Mouse (Mus musculus) olfactory bulb, adult 2 months (tissue): ENCODE data around the gene Ndufv1. TPM values are rescaled to one million over a fixed set of nuclear protein-coding genes. Genes with fewer than 3 reads are reported as not detected.
"Not testable (repeated sequence)": the region's sequence is repeated elsewhere in the genome, so short reads cannot be mapped to it uniquely, and the experiment has no call there.

ENCODE experiments used
- H3K27ac ChIP-seq: fragments of 200-500 bp; 2 replicates; pipeline ENCODE4 v1.5.1; 2012; ENCODE audit warnings: low read depth, low read length; ENCODE audit not compliant: insufficient read depth
- H3K4me1 ChIP-seq: fragments of 200-500 bp; 2 replicates; pipeline ENCODE4 v1.6.1; 2012; ENCODE audit warnings: low read length; ENCODE audit not compliant: control insufficient read depth, insufficient read depth
- H3K4me3 ChIP-seq: fragments of 200-500 bp; 2 replicates; pipeline ENCODE4 v1.5.1; 2012; ENCODE audit warnings: mild to moderate bottlenecking, low read depth, low read length, moderate library complexity; ENCODE audit not compliant: insufficient read depth
- CTCF ChIP-seq: fragments of 200-500 bp; IDR thresholded peaks from 2 replicates; pipeline ENCODE4 v1.5.1; 2012; ENCODE audit warnings: low read depth, mild to moderate bottlenecking, low read length, moderate library complexity; ENCODE audit not compliant: insufficient read depth
- POLR2A ChIP-seq: fragments of 200-500 bp; IDR thresholded peaks from 2 replicates; pipeline ENCODE4 v1.6.1; 2012; ENCODE audit warnings: mild to moderate bottlenecking, low read depth, low read length, moderate library complexity; ENCODE audit not compliant: insufficient read depth
- whole genome bisulfite sequencing: fragments of 180-500 bp; shearing (Covaris S2); methylation state at CpG from one replicate; pipeline ENCODE4 v1.1.7; 2018; 5-methylcytosine and 5-hydroxymethylcytosine counted together
- polyA plus RNA-seq: library from polyadenylated mRNA; stranded (reverse); fragments of >200 nt; gene quantifications from 2 replicates; pipeline ENCODE4 v1.2.4, GENCODE M21; 2012; ENCODE audit warnings: low replicate concordance; ENCODE audit not compliant: missing spikeins, insufficient read depth, insufficient read length

The Ndufv1 gene
- polyA plus RNA-seq, 1 experiment = 777 TPM

DNA sequence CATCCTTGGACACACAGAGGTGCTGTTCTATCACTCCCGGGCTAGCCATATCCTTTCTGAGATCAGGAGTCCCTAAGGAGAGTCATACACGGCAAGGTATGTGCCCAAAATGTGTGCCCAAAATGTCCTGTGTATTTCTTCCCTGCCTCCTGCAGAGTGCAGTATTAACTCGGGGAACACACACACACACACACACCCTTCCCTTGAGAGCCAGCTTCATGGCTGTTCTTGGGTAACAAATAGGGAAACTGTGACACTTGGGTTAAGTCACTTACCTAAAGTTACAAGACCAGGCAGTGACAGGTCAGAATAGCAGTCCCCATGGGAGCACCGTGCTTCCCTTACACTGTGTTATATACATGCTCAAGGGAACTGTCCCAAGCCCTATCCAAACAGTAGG lies 48.6 kb downstream of the Ndufv1 start:
- peaks cover 3% of the 10 kb centered on the region; the same call in 1 of the 2 replicates for H3K4me1 ChIP-seq
- no peak overlapping the region for H3K27ac ChIP-seq
- no peak overlapping the region for H3K4me3 ChIP-seq
- no peak for TF ChIP-seq POLR2A
- no peak for TF ChIP-seq CTCF
- WGBS = 81% methylated on average over 4 of the region's 4 CpGs

DNA sequence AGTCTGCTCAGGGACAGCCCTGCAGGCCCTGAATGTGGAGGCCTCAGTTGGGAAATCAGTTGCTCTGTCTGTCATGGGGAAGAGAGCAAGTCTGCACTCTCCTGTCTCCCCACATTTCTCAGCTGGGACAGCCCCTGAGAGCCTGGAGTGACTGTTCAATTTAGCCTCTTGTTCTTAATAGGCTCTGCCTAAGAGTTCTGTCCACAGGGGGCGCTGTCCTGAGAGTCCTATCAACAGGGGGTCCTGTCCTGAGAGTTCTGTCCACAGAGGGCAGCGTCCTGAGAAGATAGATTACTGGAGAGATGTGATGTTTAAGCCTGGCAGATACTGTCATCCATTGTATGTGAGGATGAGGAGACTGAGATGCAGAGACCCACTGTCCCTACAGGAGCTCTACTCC lies 50.1 kb downstream of the Ndufv1 start:
- TF ChIP-seq CTCF (no peak), POLR2A (no peak)
- peaks cover 3% of the 10 kb centered on the region; the same call in 1 of the 2 replicates for H3K4me1 ChIP-seq
- H3K4me3 ChIP-seq = no peak overlapping the region
- H3K27ac ChIP-seq = no peak overlapping the region
- WGBS = 36% methylated on average over 2 of the region's 2 CpGs

DNA sequence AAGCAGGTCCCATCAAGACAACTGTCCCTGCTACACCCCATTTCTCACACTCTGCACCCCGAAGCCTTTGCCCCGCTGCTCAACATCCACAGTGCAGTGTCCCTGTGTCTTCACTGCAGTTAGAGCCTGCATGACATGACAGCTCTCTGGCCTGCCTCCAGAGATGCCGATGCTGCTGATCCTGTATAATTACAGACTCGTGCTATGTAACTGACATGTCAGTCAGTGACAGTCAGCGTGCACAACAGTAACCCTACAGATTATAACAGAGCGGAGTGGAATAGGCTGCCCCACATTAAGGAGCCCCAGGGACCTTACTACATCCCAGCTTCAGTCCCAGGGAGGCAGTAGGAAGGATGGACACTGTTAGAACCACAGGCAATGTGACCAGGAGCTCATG lies 50.8 kb downstream of the Ndufv1 start:
- not testable (repeated sequence) for H3K4me3 ChIP-seq, H3K27ac ChIP-seq, H3K4me1 ChIP-seq
- WGBS = 48% methylated on average over 6 of the region's 6 CpGs

DNA sequence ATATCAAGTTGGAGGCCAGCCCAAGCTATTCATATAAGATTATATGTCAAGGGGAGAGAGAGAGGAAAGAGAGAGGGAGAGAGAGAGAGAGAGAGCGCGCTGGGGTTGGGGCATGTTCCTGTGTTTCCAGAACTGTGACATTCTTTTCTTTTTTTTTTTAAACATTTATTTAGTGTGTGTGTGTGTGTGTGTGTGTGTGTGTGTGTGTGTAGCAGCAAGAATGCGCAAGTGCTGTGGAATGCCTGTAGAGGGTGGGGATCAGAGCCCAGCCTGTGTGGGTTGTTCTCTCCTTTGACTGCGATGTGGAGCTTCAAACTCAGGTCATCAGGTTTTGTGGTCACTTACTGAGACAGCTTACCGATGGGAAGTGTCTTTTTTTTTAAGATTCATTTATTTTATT lies 52.4 kb downstream of the Ndufv1 start:
- TF ChIP-seq POLR2A (no peak), CTCF (no peak)
- Histone ChIP-seq H3K4me3 (no peak overlapping the region), H3K27ac (no peak overlapping the region), H3K4me1 (peaks cover 3% of the 10 kb centered on the region; the same call in 1 of the 2 replicates)
- WGBS = 87% methylated on average over 5 of the region's 5 CpGs

DNA sequence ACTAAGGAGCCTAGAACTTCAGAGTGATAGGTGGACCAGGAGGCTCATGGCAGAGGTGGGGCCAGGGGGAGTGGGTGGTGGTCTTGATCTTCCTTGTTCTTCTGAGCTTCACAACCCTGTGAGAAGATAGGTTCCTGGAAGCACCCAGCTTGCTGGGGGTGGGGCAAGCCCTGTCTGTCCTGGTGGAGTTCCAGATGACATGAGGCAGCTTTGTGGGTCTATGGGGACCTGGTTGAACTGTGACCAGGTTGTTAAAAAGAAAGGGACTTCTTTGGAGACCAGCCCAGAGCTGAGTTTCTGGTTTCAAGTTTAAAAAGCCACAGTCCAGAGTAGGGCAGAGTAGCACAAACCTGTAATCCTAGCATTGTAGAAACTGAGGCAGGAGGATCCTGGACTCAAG lies 53.6 kb downstream of the Ndufv1 start:
- Histone ChIP-seq H3K4me3 (no peak overlapping the region), H3K4me1 (peaks cover 3% of the 10 kb centered on the region; the same call in 1 of the 2 replicates), H3K27ac (no peak overlapping the region)
- TF ChIP-seq POLR2A = no peak
- no peak for TF ChIP-seq CTCF

DNA sequence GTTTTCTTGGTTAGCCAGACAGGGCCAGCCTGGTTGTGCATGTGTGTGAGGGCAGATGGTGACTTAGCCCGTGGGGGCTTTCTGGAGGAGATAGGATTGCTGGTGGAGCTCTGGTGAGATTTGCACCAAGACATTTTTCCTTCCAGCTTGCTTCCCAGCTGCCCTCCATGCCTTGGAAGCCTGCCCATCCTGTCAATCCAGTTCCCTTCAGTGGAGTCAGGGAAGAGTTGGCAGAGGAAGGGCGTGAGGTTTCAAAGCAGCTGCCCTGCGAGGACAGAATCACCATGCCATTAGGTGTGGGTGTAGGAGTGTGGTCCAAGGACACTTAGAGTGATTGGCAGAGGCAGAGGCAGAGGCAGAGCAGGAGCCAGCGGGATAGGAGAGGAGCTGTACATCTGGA lies 54.1 kb downstream of the Ndufv1 start, which contains the start of gene Aldh3b3:
Gene Aldh3b3 (plus strand): TSS at position 176 of the 400 bp plus-strand sequence.
- H3K27ac ChIP-seq = no peak within 1 kb of the TSS
- H3K4me1 ChIP-seq = peaks cover 3% of the 10 kb centered on the region; the same call in 1 of the 2 replicates
- no peak for TF ChIP-seq POLR2A
- TF ChIP-seq CTCF = no peak
- 46% methylated on average over 4 of the region's 4 CpGs for WGBS
- no peak within 1 kb of the TSS for H3K4me3 ChIP-seq

Other genes with a start within 250 kb of the Ndufv1 start
- 90.0 TPM in 1 of 2 replicates, not detected in the other for gene Kmt5b, start 245.4 kb downstream of the Ndufv1 start, polyA plus RNA-seq
- not detected in 2 replicates for gene Chka, start 161.0 kb downstream of the Ndufv1 start, polyA plus RNA-seq
- not detected in 2 replicates for gene Tcirg1, start 105.7 kb downstream of the Ndufv1 start, polyA plus RNA-seq
- gene Ndufs8, start 100.0 kb downstream of the Ndufv1 start, polyA plus RNA-seq = not detected in 2 replicates
- gene Aldh3b1, start 83.0 kb downstream of the Ndufv1 start, polyA plus RNA-seq = not detected in 2 replicates
- not detected in 2 replicates for gene Unc93b1, start 77.6 kb downstream of the Ndufv1 start, polyA plus RNA-seq
- gene Aldh3b3, start 54.2 kb downstream of the Ndufv1 start, polyA plus RNA-seq = not detected in 2 replicates
- not detected in 2 replicates for gene Aldh3b2, start 40.5 kb downstream of the Ndufv1 start, polyA plus RNA-seq
- not detected in 2 replicates for gene Acy3, start 26.2 kb downstream of the Ndufv1 start, polyA plus RNA-seq
- gene Tbx10, start 20.1 kb downstream of the Ndufv1 start, polyA plus RNA-seq = not detected in 2 replicates
- not detected in 2 replicates for gene Nudt8, start 12.2 kb downstream of the Ndufv1 start, polyA plus RNA-seq
- not detected in 2 replicates for gene Gm49405, start 12.2 kb downstream of the Ndufv1 start, polyA plus RNA-seq
- not detected in 2 replicates for gene Doc2g, start 9.5 kb downstream of the Ndufv1 start, polyA plus RNA-seq
- not detected in 2 replicates for gene Gstp1, start 25.2 kb upstream of the Ndufv1 start, polyA plus RNA-seq
- gene Gstp2, start 33.2 kb upstream of the Ndufv1 start, polyA plus RNA-seq = not detected in 2 replicates
- gene Gstp3, start 46.8 kb upstream of the Ndufv1 start, polyA plus RNA-seq = not detected in 2 replicates
- not detected in 2 replicates for gene Cabp2, start 68.8 kb upstream of the Ndufv1 start, polyA plus RNA-seq
- gene Cdk2ap2, start 84.4 kb upstream of the Ndufv1 start, polyA plus RNA-seq = not detected in 2 replicates
- gene Pitpnm1, start 87.2 kb upstream of the Ndufv1 start, polyA plus RNA-seq = not detected in 2 replicates
- gene Aip, start 113.1 kb upstream of the Ndufv1 start, polyA plus RNA-seq = not detected in 2 replicates
- not detected in 2 replicates for gene Gpr152, start 127.0 kb upstream of the Ndufv1 start, polyA plus RNA-seq
- not detected in 2 replicates for gene Cabp4, start 131.2 kb upstream of the Ndufv1 start, polyA plus RNA-seq
- gene Coro1b, start 135.8 kb upstream of the Ndufv1 start, polyA plus RNA-seq = not detected in 2 replicates
- 485 TPM in 1 of 2 replicates, not detected in the other for gene Ptprcap, start 140.8 kb upstream of the Ndufv1 start, polyA plus RNA-seq
- gene Rps6kb2, start 150.5 kb upstream of the Ndufv1 start, polyA plus RNA-seq = not detected in 2 replicates
- gene Carns1, start 162.7 kb upstream of the Ndufv1 start, polyA plus RNA-seq = not detected in 2 replicates
- 247 TPM in 1 of 2 replicates, not detected in the other for gene Tbc1d10c, start 178.5 kb upstream of the Ndufv1 start, polyA plus RNA-seq
- gene Ppp1ca, start 179.3 kb upstream of the Ndufv1 start, polyA plus RNA-seq = 405 and 768 TPM in 2 replicates
- gene Rad9a, start 188.9 kb upstream of the Ndufv1 start, polyA plus RNA-seq = not detected in 2 replicates
- not detected in 2 replicates for gene Clcf1, start 201.4 kb upstream of the Ndufv1 start, polyA plus RNA-seq
- gene AC109138.7, start 201.6 kb upstream of the Ndufv1 start, polyA plus RNA-seq = not detected in 2 replicates
- gene Pold4, start 219.1 kb upstream of the Ndufv1 start, polyA plus RNA-seq = not detected in 2 replicates